Mouse (Mus musculus) embryo, embryonic 11 days (tissue): ENCODE results near the gene Calcoco1.

Source experiments
- DNase-seq: peaks from one replicate; pipeline ENCODE4 v3.0.0-alpha.2; 2015

Calcoco1 gene

GRCm38 (mm10) chr15:102737092-102737491 is 15.1 kb upstream of the Calcoco1 start:
- no peak for DNase-seq

DNA sequence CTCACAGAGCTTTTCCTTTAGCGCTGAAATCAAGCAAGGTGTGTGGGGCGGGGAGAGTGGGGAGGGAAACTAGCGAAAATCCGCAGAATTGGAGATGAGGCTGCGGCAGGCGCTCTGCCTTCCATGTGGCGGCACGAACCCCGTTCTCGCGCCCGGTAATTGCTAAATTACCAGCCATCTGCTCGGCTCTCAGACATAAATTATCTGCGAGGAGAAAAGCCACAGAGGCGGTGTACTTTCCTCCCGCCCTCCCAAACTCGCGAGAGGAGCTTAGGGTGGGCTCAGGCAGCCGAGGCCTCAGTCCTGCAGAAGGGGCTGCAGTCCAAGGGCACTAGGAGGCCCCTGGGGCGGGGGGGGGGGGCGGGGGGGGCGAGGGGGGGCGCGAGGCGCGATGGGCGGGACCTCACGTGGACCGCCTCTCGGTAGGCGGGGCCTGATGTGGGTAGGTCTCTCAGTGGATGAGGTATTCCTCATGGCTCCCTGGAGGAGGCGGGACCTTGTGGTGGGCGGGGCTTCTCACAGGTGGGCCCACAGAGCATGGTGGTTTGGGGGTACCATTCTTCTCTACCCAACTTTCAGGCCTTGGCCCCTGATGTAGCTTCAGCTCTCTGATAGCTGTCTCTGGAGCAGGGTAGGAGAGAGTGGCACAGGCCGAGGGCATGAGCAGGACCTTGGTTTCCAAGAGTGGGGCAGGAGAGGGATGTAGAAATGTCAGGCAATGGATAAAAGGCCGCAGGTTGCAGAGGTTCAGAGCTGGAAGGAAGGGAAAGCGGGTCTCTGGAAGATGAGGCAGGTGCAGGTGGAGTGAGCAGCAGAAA is 14.4 kb upstream of the Calcoco1 start:
- peak; percentile 73 for DNase-seq

DNA sequence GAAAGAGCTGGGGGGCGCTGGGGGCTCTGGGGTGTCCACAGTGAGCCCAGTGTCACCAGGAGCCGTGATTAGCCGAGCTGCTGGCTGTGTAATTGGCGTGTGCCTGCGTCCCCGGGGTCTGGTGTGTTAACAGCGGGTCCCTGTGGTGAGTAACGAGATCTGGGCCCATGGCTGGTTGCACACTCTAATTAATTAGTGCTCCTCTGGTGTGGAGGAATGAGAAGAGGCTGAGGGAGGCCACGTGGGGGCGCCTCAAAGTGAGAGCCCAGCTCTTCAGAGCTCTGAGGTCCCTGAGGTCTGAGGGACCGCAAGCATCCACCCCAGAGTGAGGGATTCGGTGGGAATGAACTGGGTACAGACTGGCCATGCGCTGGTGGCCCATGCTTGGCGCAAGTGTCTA is 13.1 kb upstream of the Calcoco1 start:
- DNase-seq, result peak; percentile 56

DNA sequence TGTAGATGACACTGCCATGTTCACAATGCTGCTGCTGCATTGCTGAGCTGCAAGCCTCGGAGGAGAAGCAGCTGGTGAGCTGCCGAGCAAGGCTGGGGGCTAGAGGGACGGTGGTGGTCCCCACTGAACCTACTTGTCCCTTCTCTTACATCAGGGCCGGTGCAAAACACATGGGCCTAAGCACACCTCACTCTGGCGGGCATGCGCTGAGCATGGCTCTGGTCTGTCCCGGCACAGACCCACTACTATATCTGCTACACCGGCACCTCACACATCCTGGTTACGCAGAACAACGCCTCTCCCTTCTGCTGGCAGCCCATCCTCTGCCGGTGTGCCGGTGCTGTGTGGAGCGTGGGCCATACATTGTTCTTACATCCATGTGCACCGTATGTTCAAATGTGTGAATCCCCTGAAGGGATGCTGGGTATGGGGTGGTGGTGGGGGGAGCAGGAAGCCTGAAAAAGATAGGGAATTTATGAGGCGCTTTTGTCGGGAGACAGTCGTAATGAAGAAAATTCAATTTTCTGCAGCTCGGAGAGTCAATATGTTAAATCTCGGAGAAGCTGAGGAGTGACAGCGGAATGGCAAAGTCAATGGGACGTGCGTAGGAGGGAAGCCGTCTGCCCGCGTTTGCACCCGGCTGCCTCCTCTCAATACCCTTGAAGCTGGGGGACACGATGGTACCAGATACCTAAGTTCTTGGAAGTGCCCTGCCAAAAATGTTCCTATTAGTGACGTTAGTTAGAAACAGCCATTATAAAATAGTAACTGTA is 12.0 kb upstream of the Calcoco1 start:
- DNase-seq, result no peak

GRCm38 (mm10) chr15:102733233-102733632 is 11.3 kb upstream of the Calcoco1 start:
- DNase-seq, result no peak

GRCm38 (mm10) chr15:102732406-102732805 is 10.4 kb upstream of the Calcoco1 start:
- no peak for DNase-seq

GRCm38 (mm10) chr15:102727951-102728350 is 6.0 kb upstream of the Calcoco1 start:
- no peak for DNase-seq

DNA sequence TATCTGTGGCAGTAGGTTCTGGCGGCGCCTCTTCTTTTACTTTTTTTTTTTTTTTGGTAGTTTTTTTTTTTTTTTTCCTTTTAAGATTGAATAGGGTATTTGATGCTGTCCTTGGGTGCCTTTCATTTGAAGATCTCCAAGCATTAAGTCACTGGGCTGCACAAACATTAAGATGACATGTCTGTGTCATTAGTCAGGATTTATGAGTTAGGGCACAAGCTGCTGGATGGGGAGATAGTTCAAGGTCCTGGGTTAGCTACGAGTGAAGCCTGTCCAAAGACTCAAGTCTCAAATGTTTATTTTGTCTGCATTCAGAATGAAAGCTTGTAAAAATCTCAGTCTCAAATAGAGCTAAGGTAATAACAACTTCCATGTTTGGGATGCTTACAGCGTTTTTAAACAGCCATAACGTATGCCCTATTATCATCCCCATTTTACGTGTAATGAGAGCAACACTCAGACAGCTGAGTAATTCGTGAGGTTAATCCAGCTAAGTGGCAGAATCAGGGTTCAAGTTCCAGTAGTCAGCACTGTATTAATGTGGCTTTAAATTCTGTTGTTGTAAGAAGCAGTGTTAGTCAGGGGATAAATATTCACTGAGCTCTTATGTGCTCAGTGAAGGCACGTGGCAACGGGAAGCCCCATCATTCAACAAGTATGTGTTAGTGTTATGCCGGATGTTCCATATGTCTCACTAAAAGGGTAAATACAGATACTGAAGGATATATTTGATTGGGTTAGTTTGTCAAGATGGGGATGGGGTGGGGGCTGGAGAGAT is 1.6 kb upstream of the Calcoco1 start:
- DNase-seq, result no peak

- DNase-seq, result no peak
Observed at GRCm38 (mm10) chr15:102722500-102722931, 538 bp upstream of the Calcoco1 start.

DNA sequence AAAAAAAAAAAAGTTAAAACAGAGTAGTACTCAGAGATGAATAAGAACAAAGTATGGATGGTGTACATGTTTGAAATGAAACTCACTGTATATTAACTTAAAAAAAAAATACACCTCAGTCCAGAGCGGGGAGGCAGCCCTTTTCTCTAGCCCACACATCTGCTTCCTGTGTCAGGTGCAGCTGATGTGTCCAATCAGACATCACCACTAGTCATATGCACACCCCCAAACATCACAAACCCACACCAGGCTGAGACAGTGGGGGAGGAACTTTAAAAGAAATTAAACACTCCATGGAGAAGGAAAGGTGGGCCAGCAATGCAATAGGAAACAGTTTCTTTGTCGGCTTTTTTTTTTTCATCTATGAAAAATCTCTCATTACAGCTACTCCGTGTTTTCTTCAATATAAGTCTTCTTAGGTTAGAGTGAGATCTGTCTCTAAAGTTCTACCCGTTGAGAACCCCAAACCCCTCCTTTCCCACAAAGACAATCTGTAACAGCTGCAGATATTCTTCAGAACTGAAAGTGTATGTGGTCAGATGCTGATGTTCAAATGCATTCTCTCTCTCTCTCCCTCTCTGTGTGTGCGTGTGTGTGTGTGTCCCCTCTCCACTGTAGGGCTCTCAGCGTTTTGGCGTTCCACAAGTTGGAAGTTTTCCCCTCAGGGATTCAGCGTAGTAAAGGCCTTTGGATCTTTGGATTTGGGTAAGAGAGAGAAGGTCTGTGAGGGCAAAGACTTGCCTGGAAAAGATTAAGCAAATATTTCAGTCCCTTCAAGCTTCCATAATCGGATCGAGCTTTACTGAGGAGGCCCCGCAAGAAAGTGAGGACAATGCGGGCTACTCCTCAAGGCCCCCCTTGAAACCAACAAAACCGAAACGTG is 721 bp downstream of the Calcoco1 start:
- no peak for DNase-seq

DNA sequence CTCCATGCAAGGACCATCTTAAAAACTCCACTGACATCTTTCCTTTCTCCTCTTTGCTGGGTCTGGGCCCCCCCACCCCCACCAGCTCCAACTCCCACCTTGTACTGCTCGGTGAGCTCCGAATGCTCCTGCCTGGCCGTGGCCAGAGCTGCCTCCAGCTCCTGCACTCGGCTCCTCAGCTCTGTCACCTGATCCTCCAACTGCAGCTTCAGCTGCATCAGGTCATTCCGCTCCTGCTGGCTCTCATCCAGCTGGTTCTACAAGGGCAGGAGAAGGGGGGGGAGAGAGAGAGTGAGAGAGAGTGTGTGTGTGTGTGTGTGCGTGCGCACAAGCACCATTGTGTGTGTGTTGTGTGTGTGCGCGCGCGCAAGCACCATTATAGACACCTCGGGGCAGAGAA is 5.8 kb downstream of the Calcoco1 start:
- DNase-seq, result no peak

GRCm38 (mm10) chr15:102707736-102708269 is 14.2 kb downstream of the Calcoco1 start:
- no peak for DNase-seq

DNA sequence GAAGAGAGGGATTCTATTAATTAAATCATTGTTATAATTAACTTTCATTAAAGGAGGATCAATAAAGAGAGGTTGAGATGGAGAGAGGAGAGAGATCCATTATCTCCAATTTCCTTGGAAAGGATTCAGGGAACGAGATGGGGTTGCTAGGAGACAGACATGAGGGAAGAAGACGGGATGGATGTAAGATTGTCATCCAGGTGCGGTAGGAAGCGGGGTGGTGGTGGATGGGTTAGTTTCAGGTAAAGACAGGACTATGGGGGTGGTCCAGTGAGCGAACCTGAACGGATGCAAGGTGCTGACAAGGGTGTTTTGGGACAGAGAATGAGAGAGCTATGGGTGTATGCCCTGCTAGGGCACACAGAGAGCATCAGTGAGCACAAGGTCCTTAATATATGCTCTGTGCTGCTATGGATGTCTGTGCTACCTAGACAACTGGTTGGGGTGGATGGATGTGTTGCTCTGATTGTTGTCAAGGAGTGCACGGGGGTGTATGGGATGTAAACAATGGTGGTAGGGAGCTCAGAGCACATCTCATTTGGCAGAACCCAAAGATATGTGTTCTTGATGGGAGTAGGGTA is 16.0 kb downstream of the Calcoco1 start:
- DNase-seq, result no peak

GRCm38 (mm10) chr15:102705226-102705894 is 16.6 kb downstream of the Calcoco1 start:
- DNase-seq, result no peak

DNA sequence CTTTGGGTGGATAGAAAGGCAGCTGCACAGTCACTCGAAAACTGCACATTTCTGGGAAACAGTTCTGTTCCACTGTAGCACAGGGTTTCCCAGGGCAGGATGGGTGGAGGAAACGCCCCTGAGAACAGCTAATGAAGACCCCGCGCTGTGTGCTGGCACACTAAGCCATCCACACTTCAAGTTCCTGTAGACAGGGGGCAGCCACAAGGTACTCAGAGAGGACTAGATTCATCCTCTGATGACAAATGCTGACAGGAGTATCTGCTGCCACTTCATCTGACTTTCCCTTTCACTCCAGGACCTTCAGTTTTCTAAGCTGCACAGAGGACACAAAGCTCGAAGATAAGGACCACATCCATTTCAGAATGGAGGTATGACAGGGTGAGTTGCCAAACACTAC is 17.2 kb downstream of the Calcoco1 start:
- DNase-seq, result no peak

DNA sequence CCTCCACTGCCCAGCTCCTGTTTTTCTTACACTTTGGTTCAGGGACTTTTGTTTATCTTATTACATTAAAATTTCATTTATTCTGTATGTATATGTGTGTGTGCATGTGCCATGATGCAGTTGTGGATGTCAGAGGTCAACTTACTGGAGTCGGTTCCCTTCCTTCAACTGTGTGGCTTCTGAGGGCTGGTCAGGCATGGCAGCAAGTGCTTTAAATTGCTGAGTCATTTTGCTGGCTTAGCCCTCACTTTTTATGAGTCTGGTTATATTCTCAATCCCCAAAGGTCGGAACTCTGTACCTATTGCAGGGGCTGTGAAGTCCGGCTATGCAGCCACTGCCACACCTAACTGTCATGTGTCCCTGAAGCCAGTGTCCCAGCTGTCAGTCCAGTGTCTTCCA is 19.0 kb downstream of the Calcoco1 start:
- DNase-seq, result no peak

- DNase-seq, result peak; percentile 78
Observed at GRCm38 (mm10) chr15:102698193-102698592, 23.8 kb downstream of the Calcoco1 start.

DNA sequence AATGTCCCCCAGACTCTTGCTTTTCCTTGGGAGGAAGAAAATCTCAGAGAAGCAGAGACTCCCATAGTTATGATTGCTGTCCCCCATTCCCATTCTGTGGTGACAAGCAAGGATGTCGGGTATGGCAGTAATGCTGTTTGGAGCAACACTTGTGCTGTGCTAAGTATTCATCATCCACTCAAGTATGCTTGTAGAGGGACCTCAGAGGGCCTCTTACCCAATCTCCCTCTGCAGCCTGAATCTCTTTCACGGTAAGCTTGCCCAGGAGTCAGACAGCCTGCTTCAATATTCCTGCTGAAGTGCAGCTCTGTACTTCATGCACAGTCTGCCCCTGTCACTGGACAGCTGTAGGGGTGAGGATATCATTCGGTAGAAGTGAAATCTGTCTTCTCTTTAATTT is 25.1 kb downstream of the Calcoco1 start:
- DNase-seq, result no peak

DNA sequence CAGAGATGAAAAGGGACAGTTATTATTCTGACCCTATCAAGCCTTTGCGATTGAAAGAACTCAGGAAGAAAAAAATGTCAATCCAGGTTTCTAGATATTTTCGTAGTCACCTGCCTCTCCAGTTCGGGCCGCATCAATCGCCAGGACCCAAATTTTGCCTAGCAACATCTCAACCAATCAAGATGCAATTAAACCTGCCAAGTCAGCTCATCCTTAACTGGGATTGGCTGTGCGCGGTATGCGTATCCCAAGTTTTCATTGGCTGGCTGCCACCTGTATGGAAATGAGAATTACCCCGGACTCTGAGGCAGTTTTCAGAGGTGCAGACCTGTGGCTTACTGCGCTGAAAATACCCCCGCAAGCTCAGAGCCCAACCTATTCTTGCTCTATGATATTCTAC is 28.4 kb downstream of the Calcoco1 start:
- DNase-seq, result peak; percentile 77

- peak; percentile 88 for DNase-seq
Observed at GRCm38 (mm10) chr15:102692991-102693411, 29.0 kb downstream of the Calcoco1 start.

DNA sequence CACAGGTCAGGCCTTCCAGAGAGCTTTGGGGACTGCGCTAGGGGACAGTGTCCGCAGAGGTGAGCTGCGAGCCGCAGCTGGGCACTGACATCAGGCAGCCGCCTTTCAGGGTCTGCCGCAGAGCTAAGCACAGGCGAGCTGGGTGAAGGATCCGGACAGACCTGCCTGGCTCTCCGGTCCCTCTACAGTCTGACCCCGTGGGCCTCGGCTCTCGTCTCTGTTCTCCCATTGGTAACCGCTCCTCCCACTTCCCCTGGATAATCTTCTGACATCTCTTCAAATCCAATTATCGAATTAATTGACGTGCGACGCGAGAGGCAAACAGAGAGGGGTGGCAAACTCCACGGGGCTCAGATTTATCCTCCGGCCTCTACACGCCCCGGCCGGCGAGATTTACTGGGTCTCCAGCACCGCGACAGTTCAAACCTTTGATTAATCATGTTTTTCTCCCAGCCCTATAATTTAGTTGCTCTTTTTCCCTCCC is 29.6 kb downstream of the Calcoco1 start:
- DNase-seq, result peak; percentile 75
